Mouse (Mus musculus): ENCODE results near the gene Slc2a1. TPM values are rescaled to one million over a fixed set of nuclear protein-coding genes. Genes with fewer than 3 reads are reported as not detected.

The Slc2a1 gene
- polyA plus RNA-seq, 1 experiment from 2014 or later, result 94.4 TPM

DNA sequence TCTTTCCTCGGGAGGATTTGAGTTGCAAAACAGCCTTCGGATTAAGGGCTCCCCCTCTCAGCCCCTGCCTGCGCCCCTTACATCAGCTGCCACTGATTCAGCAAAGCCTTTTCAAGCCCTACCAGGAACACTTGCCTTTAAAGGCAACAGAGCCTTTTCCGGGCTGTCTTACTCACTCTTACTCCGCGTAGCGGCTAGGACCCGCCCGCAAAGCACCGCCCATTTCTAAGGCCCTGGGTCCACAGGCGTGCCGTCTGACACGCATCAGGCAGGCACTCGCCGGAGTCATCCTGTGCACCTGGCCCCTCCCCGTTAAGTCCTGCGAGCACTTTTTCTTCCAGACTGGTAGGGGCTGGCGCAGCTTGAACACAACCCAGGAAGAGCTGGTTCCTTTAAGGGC, 2.8 kb upstream of the Slc2a1 start:
- DNase-seq (peak; percentile 78), ATAC-seq (ENCODE audit: low FRiP score, low TSS enrichment) (no peak)
- Histone ChIP-seq H3K4me2 (ENCODE audit: low read length) (peak overlapping the region; percentile 71), H3K27me3 (ENCODE audit: control insufficient read depth, insufficient read depth, low read length) (no peaks in the 10 kb centered on the region), H3K27ac (replicated peaks; ENCODE audit: low read depth, low read length) (no peak overlapping the region), H3K4me3 (replicated peaks; ENCODE audit: low read depth, low read length) (peak overlapping the region; percentile 33), H3K9ac (replicated peaks; ENCODE audit: low read length) (peak overlapping the region; percentile 45), H3K9me3 (ENCODE audit: control insufficient read depth, low read length) (no peaks in the 10 kb centered on the region), H3K36me3 (ENCODE audit: control insufficient read depth, insufficient read depth, low read length) (no peaks in the 10 kb centered on the region), H3K4me1 (ENCODE audit: control insufficient read depth, insufficient read depth, low read length) (peaks cover 12% of the 10 kb centered on the region)
- 0% methylated on average over 18 of the region's 18 CpGs for WGBS

DNA sequence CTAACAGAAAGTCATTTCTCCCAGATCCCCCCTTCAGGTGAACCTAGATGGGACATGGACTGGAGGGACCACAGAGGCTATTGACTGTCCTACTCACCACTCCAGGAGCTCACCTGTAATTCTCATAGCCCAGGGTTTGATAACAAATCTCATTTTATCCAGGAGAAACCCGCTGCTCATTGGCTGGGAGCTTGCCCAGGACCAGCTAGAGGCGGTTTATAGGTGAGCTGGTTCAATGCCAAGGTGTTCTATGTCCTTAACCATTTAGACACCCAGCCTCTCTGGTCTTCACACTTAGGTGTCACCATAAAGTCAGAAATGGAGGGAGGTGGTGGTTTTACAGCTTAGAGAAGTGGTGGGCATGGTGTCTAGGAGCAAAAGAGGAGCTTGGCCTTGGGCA, 644 bp upstream of the Slc2a1 start:
- WGBS, result 84% methylated on average over 2 of the region's 2 CpGs

DNA sequence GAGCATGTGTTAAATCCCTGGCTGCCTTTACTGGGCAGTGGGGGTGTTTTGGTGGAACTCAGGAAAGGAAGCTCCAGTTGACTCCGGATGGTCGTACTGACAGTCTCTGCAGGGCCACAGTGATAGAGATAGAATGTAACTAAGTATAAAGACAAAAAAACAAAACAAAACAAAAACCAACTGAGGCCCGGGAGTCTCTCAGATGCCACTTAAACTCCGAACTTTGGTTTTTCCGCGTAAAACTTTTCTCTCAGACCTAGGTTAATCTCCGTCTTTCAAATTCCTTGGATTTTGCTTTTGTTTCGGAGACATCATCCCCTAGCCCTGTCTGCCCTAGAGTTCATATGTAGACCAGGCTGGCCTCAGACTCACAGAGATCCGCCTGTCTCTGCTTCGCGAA, 1.1 kb downstream of the Slc2a1 start:
- DNase-seq, result no peak
- H3K4me1 ChIP-seq (ENCODE audit: control insufficient read depth, insufficient read depth, low read length), result peaks cover 14% of the 10 kb centered on the region
- ATAC-seq (ENCODE audit: low FRiP score, low TSS enrichment), result no peak
- peak overlapping the region; percentile 82 for H3K4me2 ChIP-seq (ENCODE audit: low read length)
- WGBS, result 4% methylated on average over 11 of the region's 11 CpGs
- H3K27me3 ChIP-seq (ENCODE audit: control insufficient read depth, insufficient read depth, low read length), result no peaks in the 10 kb centered on the region
- no peaks in the 10 kb centered on the region for H3K9me3 ChIP-seq (ENCODE audit: control insufficient read depth, low read length)
- peak overlapping the region; percentile 73; the same call in 1 of the 2 replicates for H3K9ac ChIP-seq (replicated peaks; ENCODE audit: low read length)
- H3K36me3 ChIP-seq (ENCODE audit: control insufficient read depth, insufficient read depth, low read length), result no peaks in the 10 kb centered on the region
- peak overlapping the region; percentile 81 for H3K4me3 ChIP-seq (replicated peaks; ENCODE audit: low read depth, low read length)
- no peak overlapping the region for H3K27ac ChIP-seq (replicated peaks; ENCODE audit: low read depth, low read length)

More for the DNA sequence above, 644 bp upstream of the Slc2a1 start:
- Histone ChIP-seq H3K9ac (replicated peaks; ENCODE audit: low read length) (0 out of 2 replicates have a peak overlapping the region, but pooled peaks have one; percentile 73), H3K4me3 (replicated peaks; ENCODE audit: low read depth, low read length) (peak overlapping the region; percentile 81; the same call in 1 of the 2 replicates), H3K27ac (replicated peaks; ENCODE audit: low read depth, low read length) (no peak overlapping the region), H3K4me2 (ENCODE audit: low read length) (peak overlapping the region; percentile 82), H3K27me3 (ENCODE audit: control insufficient read depth, insufficient read depth, low read length) (no peaks in the 10 kb centered on the region), H3K36me3 (ENCODE audit: control insufficient read depth, insufficient read depth, low read length) (no peaks in the 10 kb centered on the region), H3K9me3 (ENCODE audit: control insufficient read depth, low read length) (no peaks in the 10 kb centered on the region), H3K4me1 (ENCODE audit: control insufficient read depth, insufficient read depth, low read length) (peaks cover 14% of the 10 kb centered on the region)
- ATAC-seq (ENCODE audit: low FRiP score, low TSS enrichment) (no peak), DNase-seq (no peak)

DNA sequence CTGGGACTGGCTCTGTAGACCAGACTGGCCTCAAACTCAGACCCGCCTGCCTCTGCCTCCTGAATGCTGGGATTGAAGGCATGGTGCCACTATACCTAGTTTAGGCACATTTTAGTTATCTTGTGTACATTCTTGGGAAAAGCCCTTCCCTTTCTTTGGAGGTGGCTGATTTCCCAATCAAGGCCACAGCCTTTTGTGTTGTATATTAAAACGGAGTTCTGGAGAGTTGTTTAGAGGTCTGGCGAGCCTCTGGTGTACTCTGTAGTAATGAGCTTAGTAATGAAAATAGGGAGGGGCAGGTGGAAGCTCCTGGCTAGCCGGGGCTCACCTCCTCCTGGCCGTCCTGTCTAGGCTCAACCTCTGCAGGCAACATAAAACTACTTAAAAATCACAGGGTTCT, 2.0 kb downstream of the Slc2a1 start:
- H3K4me3 ChIP-seq (replicated peaks; ENCODE audit: low read depth, low read length), result no peak overlapping the region
- no peaks in the 10 kb centered on the region for H3K27me3 ChIP-seq (ENCODE audit: control insufficient read depth, insufficient read depth, low read length)
- H3K9me3 ChIP-seq (ENCODE audit: control insufficient read depth, low read length), result no peaks in the 10 kb centered on the region
- no peak overlapping the region; the same call in 1 of the 2 replicates for H3K9ac ChIP-seq (replicated peaks; ENCODE audit: low read length)
- DNase-seq (no peak), ATAC-seq (ENCODE audit: low FRiP score, low TSS enrichment) (no peak)
- no peak overlapping the region for H3K27ac ChIP-seq (replicated peaks; ENCODE audit: low read depth, low read length)
- peak overlapping the region; percentile 82; the same call in 1 of the 2 replicates for H3K4me2 ChIP-seq (ENCODE audit: low read length)
- WGBS, result 13% methylated on average over 5 of the region's 5 CpGs
- no peaks in the 10 kb centered on the region for H3K36me3 ChIP-seq (ENCODE audit: control insufficient read depth, insufficient read depth, low read length)
- H3K4me1 ChIP-seq (ENCODE audit: control insufficient read depth, insufficient read depth, low read length), result peaks cover 9% of the 10 kb centered on the region

DNA sequence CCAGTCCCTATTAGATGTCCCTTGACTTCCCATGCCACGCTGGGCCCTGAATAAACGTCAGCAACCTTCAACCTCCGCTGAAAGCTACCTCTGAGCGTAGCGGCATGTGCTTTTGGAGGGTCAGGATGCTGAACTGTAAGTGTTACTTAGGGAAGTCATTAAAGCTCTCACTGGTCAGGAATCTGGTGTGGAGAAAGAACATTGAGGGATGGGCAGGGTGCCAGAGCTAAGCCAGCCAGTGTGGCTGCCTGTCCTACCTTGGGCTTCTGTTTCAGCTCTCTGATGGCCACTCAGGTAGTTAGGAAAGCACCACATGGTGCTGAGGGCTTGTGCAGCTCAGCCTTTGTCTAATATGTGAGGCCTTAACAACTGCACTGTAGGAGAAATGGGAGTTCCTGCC, 2.9 kb downstream of the Slc2a1 start:
- no peak for ATAC-seq (ENCODE audit: low FRiP score, low TSS enrichment)
- no peaks in the 10 kb centered on the region for H3K27me3 ChIP-seq (ENCODE audit: control insufficient read depth, insufficient read depth, low read length)
- H3K4me1 ChIP-seq (ENCODE audit: control insufficient read depth, insufficient read depth, low read length), result peaks cover 8% of the 10 kb centered on the region
- H3K4me2 ChIP-seq (ENCODE audit: low read length), result no peak overlapping the region
- WGBS, result 46% methylated on average over 5 of the region's 5 CpGs
- no peaks in the 10 kb centered on the region for H3K36me3 ChIP-seq (ENCODE audit: control insufficient read depth, insufficient read depth, low read length)
- DNase-seq, result no peak
- H3K4me3 ChIP-seq (replicated peaks; ENCODE audit: low read depth, low read length), result no peak overlapping the region
- H3K9ac ChIP-seq (replicated peaks; ENCODE audit: low read length), result no peak overlapping the region
- H3K9me3 ChIP-seq (ENCODE audit: control insufficient read depth, low read length), result no peaks in the 10 kb centered on the region
- H3K27ac ChIP-seq (replicated peaks; ENCODE audit: low read depth, low read length), result no peak overlapping the region

DNA sequence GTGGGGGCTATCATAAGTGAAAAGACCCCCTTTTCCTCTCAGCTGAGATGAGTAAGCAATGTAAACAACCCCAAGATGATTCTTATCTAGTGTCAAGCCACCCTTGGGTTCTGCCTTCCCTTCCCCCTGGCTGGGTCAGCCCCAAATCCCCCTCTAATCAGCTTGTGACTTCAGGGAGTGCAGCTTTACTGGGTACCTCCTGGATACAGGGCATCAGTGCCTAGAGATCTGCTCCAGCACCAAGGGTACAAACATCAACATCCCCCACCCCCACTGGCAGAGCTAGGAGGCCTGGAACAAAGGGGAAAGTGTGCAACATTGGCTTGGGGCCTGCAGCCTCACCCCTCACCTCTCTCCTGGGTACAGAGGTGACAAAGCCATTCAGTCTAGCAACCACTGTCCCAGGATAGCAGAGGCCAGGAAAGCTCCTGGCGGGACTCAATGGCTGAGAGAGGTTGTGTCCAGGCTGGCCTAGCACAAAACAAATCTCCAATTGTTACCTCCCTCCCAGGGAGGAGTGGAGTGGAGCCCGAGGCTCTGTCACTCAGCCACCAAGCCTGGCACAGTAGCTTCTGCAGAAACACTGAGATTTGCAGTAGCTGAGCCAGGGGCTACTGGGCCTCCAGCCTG, 3.9 kb downstream of the Slc2a1 start:
- H3K27ac ChIP-seq (replicated peaks; ENCODE audit: low read depth, low read length), result no peak overlapping the region
- DNase-seq, result no peak

GRCm38 (mm10) chr4:119115611-119116070, 7.1 kb downstream of the Slc2a1 start:
- Histone ChIP-seq H3K4me1 (ENCODE audit: control insufficient read depth, insufficient read depth, low read length) (0 out of 2 replicates have a peak, but pooled peaks cover 2% of the 10 kb centered on the region), H3K36me3 (ENCODE audit: control insufficient read depth, insufficient read depth, low read length) (0 out of 2 replicates have a peak, but pooled peaks cover 1% of the 10 kb centered on the region), H3K4me3 (replicated peaks; ENCODE audit: low read depth, low read length) (no peak overlapping the region), H3K4me2 (ENCODE audit: low read length) (no peak overlapping the region), H3K9ac (replicated peaks; ENCODE audit: low read length) (no peak overlapping the region), H3K27ac (replicated peaks; ENCODE audit: low read depth, low read length) (no peak overlapping the region), H3K27me3 (ENCODE audit: control insufficient read depth, insufficient read depth, low read length) (no peaks in the 10 kb centered on the region), H3K9me3 (ENCODE audit: control insufficient read depth, low read length) (no peaks in the 10 kb centered on the region)
- WGBS, result 47% methylated on average over 6 of the region's 6 CpGs
- ATAC-seq (ENCODE audit: low FRiP score, low TSS enrichment) (no peak), DNase-seq (no peak)

More for the DNA sequence above, 3.9 kb downstream of the Slc2a1 start:
- H3K27me3 ChIP-seq (ENCODE audit: control insufficient read depth, insufficient read depth, low read length), result no peaks in the 10 kb centered on the region
- no peak overlapping the region for H3K4me3 ChIP-seq (replicated peaks; ENCODE audit: low read depth, low read length)
- WGBS, result 23% methylated on average over 2 of the region's 2 CpGs
- no peaks in the 10 kb centered on the region for H3K36me3 ChIP-seq (ENCODE audit: control insufficient read depth, insufficient read depth, low read length)
- no peaks in the 10 kb centered on the region for H3K9me3 ChIP-seq (ENCODE audit: control insufficient read depth, low read length)
- peaks cover 8% of the 10 kb centered on the region for H3K4me1 ChIP-seq (ENCODE audit: control insufficient read depth, insufficient read depth, low read length)
- H3K9ac ChIP-seq (replicated peaks; ENCODE audit: low read length), result peak overlapping the region; percentile 16; the same call in 1 of the 2 replicates
- H3K4me2 ChIP-seq (ENCODE audit: low read length), result 0 out of 2 replicates have a peak overlapping the region, but pooled peaks have one; percentile 3
- ATAC-seq (ENCODE audit: low FRiP score, low TSS enrichment), result no peak

- no peak overlapping the region for H3K27ac ChIP-seq (replicated peaks; ENCODE audit: low read depth, low read length)
- no peaks in the 10 kb centered on the region for H3K9me3 ChIP-seq (ENCODE audit: control insufficient read depth, low read length)
- DNase-seq, result no peak
- no peak for ATAC-seq (ENCODE audit: low FRiP score, low TSS enrichment)
- no peak overlapping the region for H3K9ac ChIP-seq (replicated peaks; ENCODE audit: low read length)
- no peak overlapping the region for H3K4me2 ChIP-seq (ENCODE audit: low read length)
- 86% methylated on average over 1 of the region's 1 CpGs for WGBS
- H3K36me3 ChIP-seq (ENCODE audit: control insufficient read depth, insufficient read depth, low read length), result 0 out of 2 replicates have a peak, but pooled peaks cover 4% of the 10 kb centered on the region
- H3K4me3 ChIP-seq (replicated peaks; ENCODE audit: low read depth, low read length), result no peak overlapping the region
- 0 out of 2 replicates have a peak, but pooled peaks cover 2% of the 10 kb centered on the region for H3K4me1 ChIP-seq (ENCODE audit: control insufficient read depth, insufficient read depth, low read length)
- no peaks in the 10 kb centered on the region for H3K27me3 ChIP-seq (ENCODE audit: control insufficient read depth, insufficient read depth, low read length)
These were observed 7.8 kb downstream of the Slc2a1 start for GRCm38 (mm10) chr4:119116336-119116735.

DNA sequence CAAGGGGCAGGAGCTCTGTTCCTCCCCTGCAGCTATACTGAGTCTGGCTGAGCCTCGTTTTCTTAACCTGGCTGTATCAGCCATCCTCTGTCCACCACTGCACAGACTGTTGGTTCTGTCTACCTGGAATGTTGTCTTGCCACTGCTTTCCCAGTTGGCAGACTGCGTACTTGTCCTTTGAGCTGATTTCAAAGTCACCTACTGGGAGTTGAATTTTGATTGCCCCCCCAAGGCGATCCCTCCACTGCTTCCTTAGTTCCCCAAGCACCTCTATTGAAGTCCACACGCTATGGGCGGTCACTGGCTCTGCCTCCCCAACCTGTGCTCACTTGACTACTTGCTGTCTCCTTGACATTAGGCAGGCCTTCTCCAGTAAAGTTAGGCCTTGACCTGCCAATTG, 9.1 kb downstream of the Slc2a1 start:
- Histone ChIP-seq H3K4me2 (ENCODE audit: low read length) (no peak overlapping the region), H3K27ac (replicated peaks; ENCODE audit: low read depth, low read length) (no peak overlapping the region), H3K36me3 (ENCODE audit: control insufficient read depth, insufficient read depth, low read length) (0 out of 2 replicates have a peak, but pooled peaks cover 4% of the 10 kb centered on the region), H3K27me3 (ENCODE audit: control insufficient read depth, insufficient read depth, low read length) (no peaks in the 10 kb centered on the region), H3K9ac (replicated peaks; ENCODE audit: low read length) (no peak overlapping the region), H3K4me1 (ENCODE audit: control insufficient read depth, insufficient read depth, low read length) (no peaks in the 10 kb centered on the region), H3K9me3 (ENCODE audit: control insufficient read depth, low read length) (no peaks in the 10 kb centered on the region), H3K4me3 (replicated peaks; ENCODE audit: low read depth, low read length) (no peak overlapping the region)
- 66% methylated on average over 5 of the region's 5 CpGs for WGBS
- DNase-seq (no peak), ATAC-seq (ENCODE audit: low FRiP score, low TSS enrichment) (no peak)

Measured in midbrain, embryonic 14.5 days (tissue).